Mouse (Mus musculus): ENCODE measurements around the gene Creg1. TPM values are rescaled to one million over a fixed set of nuclear protein-coding genes. Genes with fewer than 3 reads are reported as not detected.

The Creg1 gene
- polyA plus RNA-seq, 1 experiment from 2014 or later, result 60.8 TPM

GRCm38 (mm10) chr1:165726986-165727385 lies 36.6 kb upstream of the Creg1 start:
- no peaks in the 10 kb centered on the region for H3K36me3 ChIP-seq (ENCODE audit: control insufficient read depth, insufficient read depth, low read length)
- no peak overlapping the region for H3K27ac ChIP-seq (ENCODE audit: low read length)
- no peak overlapping the region for H3K4me2 ChIP-seq (ENCODE audit: low read depth, low read length)
- H3K4me1 ChIP-seq (replicated peaks; ENCODE audit: control insufficient read depth, insufficient read depth, low read length), result peaks cover 4% of the 10 kb centered on the region; the same call in 1 of the 2 replicates
- no peaks in the 10 kb centered on the region for H3K9me3 ChIP-seq (ENCODE audit: control insufficient read depth, low read length)
- H3K4me3 ChIP-seq (ENCODE audit: low read length), result no peak overlapping the region
- ATAC-seq (ENCODE audit: low read depth), result no peak
- WGBS, result 26% methylated on average over 1 of the region's 1 CpGs
- no peaks in the 10 kb centered on the region for H3K27me3 ChIP-seq (ENCODE audit: control insufficient read depth, insufficient read depth, low read depth, low read length)
- no peak overlapping the region for H3K9ac ChIP-seq (ENCODE audit: low read length)

- no peak overlapping the region for H3K4me2 ChIP-seq (ENCODE audit: low read depth, low read length)
- H3K27me3 ChIP-seq (ENCODE audit: control insufficient read depth, insufficient read depth, low read depth, low read length), result no peaks in the 10 kb centered on the region
- ATAC-seq (ENCODE audit: low read depth), result no peak
- no peaks in the 10 kb centered on the region for H3K9me3 ChIP-seq (ENCODE audit: control insufficient read depth, low read length)
- no peak overlapping the region for H3K9ac ChIP-seq (ENCODE audit: low read length)
- no peaks in the 10 kb centered on the region for H3K36me3 ChIP-seq (ENCODE audit: control insufficient read depth, insufficient read depth, low read length)
- WGBS, result 88% methylated on average over 3 of the region's 3 CpGs
- peaks cover 4% of the 10 kb centered on the region; the same call in 1 of the 2 replicates for H3K4me1 ChIP-seq (replicated peaks; ENCODE audit: control insufficient read depth, insufficient read depth, low read length)
- H3K4me3 ChIP-seq (ENCODE audit: low read length), result no peak overlapping the region
- H3K27ac ChIP-seq (ENCODE audit: low read length), result no peak overlapping the region
Observed at GRCm38 (mm10) chr1:165728057-165728639, 35.4 kb upstream of the Creg1 start.

- H3K9me3 ChIP-seq (ENCODE audit: control insufficient read depth, low read length), result no peaks in the 10 kb centered on the region
- no peak overlapping the region for H3K27ac ChIP-seq (ENCODE audit: low read length)
- no peak for ATAC-seq (ENCODE audit: low read depth)
- no peaks in the 10 kb centered on the region for H3K27me3 ChIP-seq (ENCODE audit: control insufficient read depth, insufficient read depth, low read depth, low read length)
- no peaks in the 10 kb centered on the region for H3K4me1 ChIP-seq (replicated peaks; ENCODE audit: control insufficient read depth, insufficient read depth, low read length)
- no peaks in the 10 kb centered on the region for H3K36me3 ChIP-seq (ENCODE audit: control insufficient read depth, insufficient read depth, low read length)
- WGBS, result 17% methylated on average over 1 of the region's 1 CpGs
- H3K9ac ChIP-seq (ENCODE audit: low read length), result no peak overlapping the region
- H3K4me2 ChIP-seq (ENCODE audit: low read depth, low read length), result no peak overlapping the region
- H3K4me3 ChIP-seq (ENCODE audit: low read length), result no peak overlapping the region
Observed at GRCm38 (mm10) chr1:165730129-165730528, 33.4 kb upstream of the Creg1 start.

GRCm38 (mm10) chr1:165731553-165731952 lies 32.0 kb upstream of the Creg1 start:
- WGBS, result 62% methylated on average over 6 of the region's 6 CpGs

GRCm38 (mm10) chr1:165734840-165735239 lies 28.7 kb upstream of the Creg1 start:
- Histone ChIP-seq H3K4me2 (ENCODE audit: low read depth, low read length) (no peak overlapping the region), H3K9me3 (ENCODE audit: control insufficient read depth, low read length) (no peaks in the 10 kb centered on the region), H3K27me3 (ENCODE audit: control insufficient read depth, insufficient read depth, low read depth, low read length) (no peaks in the 10 kb centered on the region), H3K9ac (ENCODE audit: low read length) (no peak overlapping the region), H3K4me1 (replicated peaks; ENCODE audit: control insufficient read depth, insufficient read depth, low read length) (peaks cover 2% of the 10 kb centered on the region; the same call in 1 of the 2 replicates), H3K36me3 (ENCODE audit: control insufficient read depth, insufficient read depth, low read length) (no peaks in the 10 kb centered on the region), H3K4me3 (ENCODE audit: low read length) (no peak overlapping the region), H3K27ac (ENCODE audit: low read length) (no peak overlapping the region)
- ATAC-seq (ENCODE audit: low read depth), result no peak
- WGBS, result 92% methylated on average over 2 of the region's 2 CpGs

More at GRCm38 (mm10) chr1:165731553-165731952, 32.0 kb upstream of the Creg1 start:
- Histone ChIP-seq H3K4me1 (replicated peaks; ENCODE audit: control insufficient read depth, insufficient read depth, low read length) (peaks cover 2% of the 10 kb centered on the region; the same call in 1 of the 2 replicates), H3K4me2 (ENCODE audit: low read depth, low read length) (no peak overlapping the region), H3K36me3 (ENCODE audit: control insufficient read depth, insufficient read depth, low read length) (no peaks in the 10 kb centered on the region), H3K4me3 (ENCODE audit: low read length) (no peak overlapping the region), H3K27ac (ENCODE audit: low read length) (no peak overlapping the region), H3K9ac (ENCODE audit: low read length) (no peak overlapping the region), H3K9me3 (ENCODE audit: control insufficient read depth, low read length) (no peaks in the 10 kb centered on the region), H3K27me3 (ENCODE audit: control insufficient read depth, insufficient read depth, low read depth, low read length) (no peaks in the 10 kb centered on the region)
- ATAC-seq (ENCODE audit: low read depth), result no peak

- peak; percentile 79 for ATAC-seq (ENCODE audit: low read depth)
- 22% methylated on average over 20 of the region's 20 CpGs for WGBS
- Histone ChIP-seq H3K4me1 (replicated peaks; ENCODE audit: control insufficient read depth, insufficient read depth, low read length) (peaks cover 2% of the 10 kb centered on the region; the same call in 1 of the 2 replicates), H3K27ac (ENCODE audit: low read length) (no peak overlapping the region), H3K36me3 (ENCODE audit: control insufficient read depth, insufficient read depth, low read length) (no peaks in the 10 kb centered on the region), H3K4me3 (ENCODE audit: low read length) (no peak overlapping the region), H3K9me3 (ENCODE audit: control insufficient read depth, low read length) (no peaks in the 10 kb centered on the region), H3K4me2 (ENCODE audit: low read depth, low read length) (peak overlapping the region; percentile 11), H3K27me3 (ENCODE audit: control insufficient read depth, insufficient read depth, low read depth, low read length) (no peaks in the 10 kb centered on the region), H3K9ac (ENCODE audit: low read length) (no peak overlapping the region)
Observed at GRCm38 (mm10) chr1:165735826-165736818, 27.4 kb upstream of the Creg1 start.

GRCm38 (mm10) chr1:165737451-165737850 lies 26.1 kb upstream of the Creg1 start:
- Histone ChIP-seq H3K27me3 (ENCODE audit: control insufficient read depth, insufficient read depth, low read depth, low read length) (no peaks in the 10 kb centered on the region), H3K9me3 (ENCODE audit: control insufficient read depth, low read length) (no peaks in the 10 kb centered on the region), H3K27ac (ENCODE audit: low read length) (peak overlapping the region; percentile 55), H3K4me2 (ENCODE audit: low read depth, low read length) (no peak overlapping the region), H3K36me3 (ENCODE audit: control insufficient read depth, insufficient read depth, low read length) (no peaks in the 10 kb centered on the region), H3K4me1 (replicated peaks; ENCODE audit: control insufficient read depth, insufficient read depth, low read length) (peaks cover 2% of the 10 kb centered on the region; the same call in 1 of the 2 replicates), H3K4me3 (ENCODE audit: low read length) (no peak overlapping the region), H3K9ac (ENCODE audit: low read length) (no peak overlapping the region)
- WGBS, result 27% methylated on average over 5 of the region's 5 CpGs
- peak; percentile 75 for ATAC-seq (ENCODE audit: low read depth)

GRCm38 (mm10) chr1:165737867-165738266 lies 25.7 kb upstream of the Creg1 start:
- peak; percentile 65 for ATAC-seq (ENCODE audit: low read depth)
- Histone ChIP-seq H3K4me2 (ENCODE audit: low read depth, low read length) (no peak overlapping the region), H3K9ac (ENCODE audit: low read length) (no peak overlapping the region; the same call in 1 of the 2 replicates), H3K36me3 (ENCODE audit: control insufficient read depth, insufficient read depth, low read length) (no peaks in the 10 kb centered on the region), H3K27me3 (ENCODE audit: control insufficient read depth, insufficient read depth, low read depth, low read length) (no peaks in the 10 kb centered on the region), H3K27ac (ENCODE audit: low read length) (peak overlapping the region; percentile 55; the same call in 1 of the 2 replicates), H3K9me3 (ENCODE audit: control insufficient read depth, low read length) (no peaks in the 10 kb centered on the region), H3K4me3 (ENCODE audit: low read length) (no peak overlapping the region), H3K4me1 (replicated peaks; ENCODE audit: control insufficient read depth, insufficient read depth, low read length) (peaks cover 2% of the 10 kb centered on the region; the same call in 1 of the 2 replicates)
- WGBS, result 32% methylated on average over 3 of the region's 3 CpGs

- no peak for ATAC-seq (ENCODE audit: low read depth)
- Histone ChIP-seq H3K4me3 (ENCODE audit: low read length) (no peak overlapping the region), H3K4me2 (ENCODE audit: low read depth, low read length) (no peak overlapping the region), H3K27me3 (ENCODE audit: control insufficient read depth, insufficient read depth, low read depth, low read length) (no peaks in the 10 kb centered on the region), H3K4me1 (replicated peaks; ENCODE audit: control insufficient read depth, insufficient read depth, low read length) (peaks cover 2% of the 10 kb centered on the region; the same call in 1 of the 2 replicates), H3K9ac (ENCODE audit: low read length) (no peak overlapping the region), H3K9me3 (ENCODE audit: control insufficient read depth, low read length) (no peaks in the 10 kb centered on the region), H3K27ac (ENCODE audit: low read length) (no peak overlapping the region), H3K36me3 (ENCODE audit: control insufficient read depth, insufficient read depth, low read length) (no peaks in the 10 kb centered on the region)
- WGBS, result 67% methylated on average over 1 of the region's 1 CpGs
Observed at GRCm38 (mm10) chr1:165738985-165739384, 24.6 kb upstream of the Creg1 start.

Measured in lung, embryonic 16.5 days (tissue).